Mouse (Mus musculus) megakaryocyte, embryonic 14.5 days (primary cell): ENCODE results near the gene Gm12216.

ENCODE experiments used
- FLI1 ChIP-seq: IDR thresholded peaks from 2 replicates; pipeline ENCODE4 v1.6.1; 2012; ENCODE audit warnings: low read length, inconsistent platforms, mixed read lengths
- GATA1 ChIP-seq: IDR thresholded peaks from 3 replicates; pipeline ENCODE4 v1.6.1; 2012; ENCODE audit warnings: mixed read lengths, low read length, inconsistent platforms, borderline replicate concordance

GRCm38 (mm10) chr11:53800975-53801374 is 58.1 kb downstream of the Gm12216 start:
- TF ChIP-seq GATA1 (no peak), FLI1 (no peak)
